Mouse (Mus musculus): ENCODE measurements around the gene Pabpc1l. TPM values are rescaled to one million over a fixed set of nuclear protein-coding genes. Genes with fewer than 3 reads are reported as not detected.
"Not testable (repeated sequence)": the region's sequence is repeated elsewhere in the genome, so short reads cannot be mapped to it uniquely, and the experiment has no call there.

Pabpc1l gene
- total and polyA plus RNA-seq, 2 experiments from 2014 or later: 0.22 to 2.0 TPM

DNA sequence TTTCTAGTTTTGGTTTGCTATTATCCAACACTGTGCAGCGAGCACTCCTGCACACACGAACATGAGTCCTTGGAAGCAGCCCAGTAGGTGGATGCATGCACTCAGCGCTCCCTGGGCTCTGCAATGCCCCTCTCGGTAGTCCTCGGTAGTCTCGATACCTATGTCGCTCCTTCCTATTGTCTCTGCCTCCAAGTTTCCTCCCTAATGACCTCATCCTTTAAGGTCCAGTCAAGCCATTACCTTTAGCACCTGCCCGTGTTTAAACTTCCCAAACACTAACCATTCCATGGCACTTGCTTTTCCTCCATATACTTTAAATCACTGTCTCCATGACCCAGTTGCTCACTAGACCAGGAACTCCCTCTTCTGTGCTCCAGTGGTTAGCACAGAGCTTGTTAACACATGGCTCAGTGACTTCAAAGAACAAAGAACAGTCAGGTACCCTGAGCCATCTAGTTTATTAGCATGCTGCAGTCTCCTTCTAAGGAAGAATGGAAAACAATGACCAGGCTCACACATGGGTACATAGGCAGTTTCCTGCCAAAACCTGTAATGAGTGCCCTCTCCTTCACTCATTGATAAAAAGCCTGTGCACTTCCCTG is 34.5 kb downstream of the Pabpc1l start:
- WGBS: 93% methylated on average over 8 of the region's 8 CpGs
- no peak for TF ChIP-seq CTCF (IDR thresholded peaks at IDR 0.05)
- Histone ChIP-seq H3K4me1 (ENCODE audit: insufficient read depth, low read length) (no peaks in the 10 kb centered on the region), H3K9ac (replicated peaks; ENCODE audit: low read length, poor library complexity, severe bottlenecking) (no peak overlapping the region), H3K4me2 (ENCODE audit: low read depth, low read length, poor library complexity, severe bottlenecking) (no peak overlapping the region), H3K4me3 (ENCODE audit: low read depth, low read length) (no peak overlapping the region), H3K36me3 (ENCODE audit: insufficient read depth, low read length) (peaks cover 74% of the 10 kb centered on the region), H3K27me3 (ENCODE audit: insufficient read depth, low read length) (no peaks in the 10 kb centered on the region), H3K9me3 (ENCODE audit: low read length) (no peaks in the 10 kb centered on the region), H3K27ac (ENCODE audit: low read depth, low read length) (no peak overlapping the region)
- ATAC-seq (ENCODE audit: low FRiP score): no peak
- DNase-seq (ENCODE audit: low spot score): no peak

DNA sequence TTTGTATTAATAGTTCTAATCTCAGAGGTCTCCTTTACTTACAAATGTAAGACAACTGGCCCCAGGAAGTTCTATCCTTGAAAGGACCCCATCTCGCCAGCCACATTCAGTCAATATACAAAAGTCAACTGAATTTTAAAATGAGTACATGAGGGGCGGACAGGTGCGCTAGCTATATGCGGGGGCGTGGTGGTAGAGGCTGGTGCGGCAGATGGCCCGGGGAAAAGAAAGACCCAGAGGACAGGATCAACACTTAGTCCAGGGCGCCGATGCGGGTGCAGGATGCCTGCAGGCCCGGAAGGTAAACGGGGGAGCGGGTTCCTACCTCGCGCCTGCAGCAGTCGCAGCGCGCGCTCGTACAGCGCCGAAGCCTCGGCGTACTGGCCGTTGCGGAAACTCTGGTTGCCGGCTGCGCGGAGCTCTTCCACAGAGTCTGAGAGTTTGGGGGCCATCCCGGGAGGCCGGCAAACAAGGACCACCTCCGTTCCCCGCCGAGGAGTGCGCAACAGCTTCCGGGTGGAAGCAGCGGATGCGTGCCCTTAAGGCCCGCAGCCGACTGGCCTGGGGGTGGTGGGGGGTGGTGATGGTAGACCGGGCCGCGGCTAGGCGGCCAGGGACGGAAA is 45.0 kb downstream of the Pabpc1l start, which contains the start of gene Stk4:
Gene Stk4, plus strand, starts transcription at position 181 of the 623 bp plus-strand sequence.
- H3K4me1 ChIP-seq (ENCODE audit: insufficient read depth, low read length): no peaks in the 10 kb centered on the region; the same call in 1 of the 2 replicates
- ATAC-seq (ENCODE audit: low FRiP score): peak; percentile 64
- peak; percentile 36 for DNase-seq (ENCODE audit: low spot score)
- under 1% methylated on average over 45 of the region's 45 CpGs for WGBS
- no peaks in the 10 kb centered on the region for H3K27me3 ChIP-seq (ENCODE audit: insufficient read depth, low read length)
- peak within 1 kb of the TSS; percentile 83 for H3K27ac ChIP-seq (ENCODE audit: low read depth, low read length)
- no peak for TF ChIP-seq CTCF (IDR thresholded peaks at IDR 0.05)
- H3K9ac ChIP-seq (replicated peaks; ENCODE audit: low read length, poor library complexity, severe bottlenecking): peak within 1 kb of the TSS; percentile 94
- peak within 1 kb of the TSS; percentile 93 for H3K4me2 ChIP-seq (ENCODE audit: low read depth, low read length, poor library complexity, severe bottlenecking)
- H3K36me3 ChIP-seq (ENCODE audit: insufficient read depth, low read length): peaks cover 4% of the 10 kb centered on the region; the same call in 1 of the 2 replicates
- peak within 1 kb of the TSS; percentile 95 for H3K4me3 ChIP-seq (ENCODE audit: low read depth, low read length)
- no peaks in the 10 kb centered on the region for H3K9me3 ChIP-seq (ENCODE audit: low read length)

DNA sequence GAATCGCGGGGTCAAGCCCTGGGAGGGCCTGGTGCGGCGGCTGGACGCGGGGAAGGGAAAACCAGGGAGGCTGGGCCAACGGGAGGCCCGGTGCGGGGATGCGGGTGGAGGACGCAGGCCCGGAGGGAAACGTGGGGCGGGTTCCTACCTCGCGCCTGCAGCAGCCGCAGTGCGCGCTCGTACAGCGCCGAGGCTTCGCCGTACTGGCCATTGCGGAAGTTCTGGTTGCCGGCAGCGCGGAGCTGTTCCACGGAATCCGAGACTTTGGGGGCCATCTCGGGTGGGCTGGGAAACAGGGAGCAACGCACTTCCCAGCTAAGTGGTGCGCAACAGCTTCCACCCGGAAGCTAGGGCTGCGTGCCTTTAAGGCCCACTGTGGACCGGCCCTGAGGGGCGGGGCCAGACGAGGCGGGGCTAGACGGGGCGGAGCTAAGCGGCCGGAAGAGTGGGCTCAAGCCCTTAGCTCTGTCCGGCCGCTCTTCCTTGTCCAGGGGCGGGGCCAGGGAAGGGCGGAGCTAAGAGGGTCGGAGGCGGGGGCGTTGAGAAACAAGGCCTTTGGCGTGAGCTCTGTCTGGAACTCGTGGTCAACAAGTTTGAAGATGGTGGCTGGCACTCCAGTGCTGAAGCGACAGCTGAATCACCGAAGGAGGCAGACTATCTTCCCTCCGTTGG is 45.7 kb downstream of the Pabpc1l start, which contains the start of gene Tomm34:
Gene Tomm34, minus strand, starts transcription at position 405 of the 672 bp plus-strand sequence.
- 0 out of 2 replicates have a peak, but pooled peaks have one; percentile 4 for TF ChIP-seq CTCF (IDR thresholded peaks at IDR 0.05)
- ATAC-seq (ENCODE audit: low FRiP score): peak; percentile 94
- Histone ChIP-seq H3K27me3 (ENCODE audit: insufficient read depth, low read length) (no peaks in the 10 kb centered on the region), H3K4me1 (ENCODE audit: insufficient read depth, low read length) (no peaks in the 10 kb centered on the region; the same call in 1 of the 2 replicates), H3K36me3 (ENCODE audit: insufficient read depth, low read length) (peaks cover 3% of the 10 kb centered on the region; the same call in 1 of the 2 replicates), H3K4me3 (ENCODE audit: low read depth, low read length) (peak within 1 kb of the TSS; percentile 95), H3K9ac (replicated peaks; ENCODE audit: low read length, poor library complexity, severe bottlenecking) (peak within 1 kb of the TSS; percentile 94), H3K4me2 (ENCODE audit: low read depth, low read length, poor library complexity, severe bottlenecking) (peak within 1 kb of the TSS; percentile 93), H3K9me3 (ENCODE audit: low read length) (no peaks in the 10 kb centered on the region), H3K27ac (ENCODE audit: low read depth, low read length) (peak within 1 kb of the TSS; percentile 83)
- DNase-seq (ENCODE audit: low spot score): peak; percentile 95
- WGBS: under 1% methylated on average over 54 of the region's 55 CpGs

DNA sequence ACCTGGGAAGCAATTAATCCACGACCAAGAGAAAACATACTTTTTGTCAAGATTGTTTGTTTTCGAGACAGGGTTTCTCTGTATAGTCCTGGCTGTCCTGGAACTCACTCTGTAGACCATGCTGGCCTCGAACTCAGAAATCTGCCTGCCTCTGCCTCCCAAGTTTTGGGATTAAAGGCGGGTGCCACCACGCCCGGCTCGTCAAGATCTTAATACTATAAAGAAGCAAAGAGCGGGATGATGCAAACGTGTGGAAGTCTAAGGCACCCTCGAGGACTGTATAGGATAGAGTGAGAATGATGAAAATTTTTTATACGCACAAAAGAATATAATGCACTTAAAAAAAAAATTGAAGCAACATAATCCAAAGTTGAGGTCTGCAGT is 46.2 kb downstream of the Pabpc1l start:
- Histone ChIP-seq H3K4me2 (ENCODE audit: low read depth, low read length, poor library complexity, severe bottlenecking) (peak overlapping the region; percentile 93), H3K27ac (ENCODE audit: low read depth, low read length) (peak overlapping the region; percentile 83; the same call in 1 of the 2 replicates), H3K9ac (replicated peaks; ENCODE audit: low read length, poor library complexity, severe bottlenecking) (peak overlapping the region; percentile 94; the same call in 1 of the 2 replicates), H3K4me3 (ENCODE audit: low read depth, low read length) (peak overlapping the region; percentile 95)
- H3K27me3 ChIP-seq (ENCODE audit: insufficient read depth, low read length); H3K4me1 ChIP-seq (ENCODE audit: insufficient read depth, low read length); DNase-seq (ENCODE audit: low spot score); ATAC-seq (ENCODE audit: low FRiP score); H3K9me3 ChIP-seq (ENCODE audit: low read length); H3K36me3 ChIP-seq (ENCODE audit: insufficient read depth, low read length): not testable (repeated sequence)
- WGBS: 77% methylated on average over 11 of the region's 11 CpGs

DNA sequence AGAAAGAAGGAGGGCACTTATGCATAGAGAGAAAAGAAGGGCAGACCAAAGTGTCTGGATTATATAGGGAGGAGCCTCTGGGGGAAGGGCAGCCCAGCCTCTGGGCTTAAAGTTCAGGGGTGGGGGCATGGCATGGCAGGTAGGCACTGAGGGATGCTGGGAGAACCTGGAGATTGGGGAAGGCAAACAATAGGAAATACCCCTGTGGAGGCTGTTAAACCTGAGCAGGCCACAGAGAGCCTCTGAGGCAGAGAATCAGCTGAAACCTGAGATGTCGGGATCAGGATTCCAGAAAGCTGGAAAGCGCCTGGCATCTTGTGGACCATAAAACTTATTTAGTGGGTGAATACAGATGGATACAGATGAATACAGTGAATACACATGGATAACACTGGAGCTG is 46.9 kb downstream of the Pabpc1l start:
- no peaks in the 10 kb centered on the region for H3K27me3 ChIP-seq (ENCODE audit: insufficient read depth, low read length)
- H3K4me1 ChIP-seq (ENCODE audit: insufficient read depth, low read length): no peaks in the 10 kb centered on the region; the same call in 1 of the 2 replicates
- H3K36me3 ChIP-seq (ENCODE audit: insufficient read depth, low read length): no peaks in the 10 kb centered on the region
- no peak overlapping the region for H3K4me2 ChIP-seq (ENCODE audit: low read depth, low read length, poor library complexity, severe bottlenecking)
- WGBS: 69% methylated on average over 2 of the region's 2 CpGs
- ATAC-seq (ENCODE audit: low FRiP score) (no peak), DNase-seq (ENCODE audit: low spot score) (no peak)
- no peaks in the 10 kb centered on the region for H3K9me3 ChIP-seq (ENCODE audit: low read length)
- no peak for TF ChIP-seq CTCF (IDR thresholded peaks at IDR 0.05)
- H3K4me3 ChIP-seq (ENCODE audit: low read depth, low read length): no peak overlapping the region
- H3K27ac ChIP-seq (ENCODE audit: low read depth, low read length): no peak overlapping the region
- H3K9ac ChIP-seq (replicated peaks; ENCODE audit: low read length, poor library complexity, severe bottlenecking): no peak overlapping the region
